Mouse (Mus musculus): ENCODE data around the gene Magi1.

DNA sequence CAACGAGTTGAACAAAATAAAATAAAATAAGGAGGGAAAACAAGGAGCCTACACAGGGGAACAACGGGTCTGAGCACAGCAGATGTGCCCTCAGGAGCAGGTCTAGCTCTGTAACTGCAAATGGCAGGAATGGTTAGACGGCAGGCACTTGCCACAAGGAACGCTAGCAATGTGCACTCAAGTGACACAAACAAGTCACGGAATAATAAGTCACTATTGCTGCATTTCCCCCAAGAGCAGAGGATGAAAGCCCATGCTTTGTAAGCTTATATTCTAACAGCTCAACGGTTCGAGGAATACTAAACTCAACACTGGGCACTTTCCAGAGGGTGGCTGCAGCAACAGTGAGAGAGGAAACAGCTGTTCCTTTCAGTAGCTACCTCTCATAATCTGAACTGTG lies 462.2 kb downstream of the Magi1 start:
- TF ChIP-seq CTCF (IDR thresholded peaks at IDR 0.05) (no peak), POLR2A (IDR thresholded peaks at IDR 0.05; ENCODE audit: insufficient read depth, low read depth, low read length) (no peak)
